Mouse (Mus musculus): ENCODE results near the gene Psma6.
"Not testable (repeated sequence)": the region's sequence is repeated elsewhere in the genome, so short reads cannot be mapped to it uniquely, and the experiment has no call there.

Psma6 gene

DNA sequence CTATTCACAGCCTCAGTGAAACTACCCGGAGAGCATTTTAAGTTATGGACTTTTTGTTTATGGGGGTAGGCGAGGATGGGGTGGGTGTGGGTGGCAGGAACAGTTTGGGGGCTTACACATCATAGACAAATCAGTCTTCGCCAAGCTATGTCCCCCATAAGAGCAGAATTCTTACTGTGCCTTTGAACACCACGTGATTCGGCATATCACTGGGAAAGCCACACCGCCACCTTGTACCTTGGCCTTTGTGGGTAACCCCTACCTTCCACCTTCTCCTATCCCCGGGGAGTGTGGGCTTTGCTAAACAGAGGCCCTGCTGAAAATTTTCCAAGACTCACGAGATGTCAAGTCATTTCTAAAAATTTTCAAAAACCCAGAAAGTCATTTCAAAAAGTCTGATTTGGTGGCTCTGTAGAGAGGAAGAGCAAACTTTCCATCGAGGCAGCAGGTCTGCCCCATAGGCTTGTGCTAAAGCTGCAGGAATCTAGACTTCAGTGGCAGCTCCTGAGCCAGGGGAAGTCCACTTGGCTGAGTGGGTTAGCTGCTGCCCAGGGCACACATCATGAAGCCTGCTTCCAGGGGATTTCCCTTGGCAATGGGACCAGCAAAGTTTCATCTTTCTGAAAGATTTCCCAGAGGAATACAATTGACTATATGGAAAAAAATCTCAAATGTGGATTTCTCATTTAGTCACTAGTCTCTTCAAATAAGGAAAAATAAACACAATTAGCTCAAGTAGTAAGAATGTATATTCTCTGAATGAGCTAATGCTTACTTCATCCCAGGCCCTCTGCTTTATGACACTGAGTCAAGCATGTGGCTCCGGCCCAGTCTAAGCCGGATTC is 8.9 kb downstream of the Psma6 start:
- peak; percentile 44 for DNase-seq (ENCODE audit: low spot score)

DNA sequence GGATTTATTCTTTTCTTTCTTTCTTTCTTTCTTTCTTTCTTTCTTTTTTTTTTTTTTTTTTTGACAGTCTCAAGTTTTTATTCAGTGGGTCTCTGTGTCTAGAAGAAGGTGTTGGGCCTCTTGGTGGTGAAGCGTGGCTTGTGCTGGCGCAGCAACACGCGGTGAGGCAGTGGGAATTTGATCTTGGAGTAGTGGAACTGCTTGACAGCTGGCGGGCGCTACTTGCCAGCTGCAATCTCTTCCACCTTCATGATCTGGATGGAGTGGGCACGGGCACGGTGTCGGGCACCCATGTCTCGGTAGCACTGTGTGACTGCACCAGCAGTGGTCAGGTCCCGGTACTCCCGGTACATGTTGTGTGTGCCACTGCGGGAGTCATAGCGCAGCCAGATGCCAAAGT is 11.6 kb downstream of the Psma6 start:
- DNase-seq (ENCODE audit: low spot score): not testable (repeated sequence)

DNA sequence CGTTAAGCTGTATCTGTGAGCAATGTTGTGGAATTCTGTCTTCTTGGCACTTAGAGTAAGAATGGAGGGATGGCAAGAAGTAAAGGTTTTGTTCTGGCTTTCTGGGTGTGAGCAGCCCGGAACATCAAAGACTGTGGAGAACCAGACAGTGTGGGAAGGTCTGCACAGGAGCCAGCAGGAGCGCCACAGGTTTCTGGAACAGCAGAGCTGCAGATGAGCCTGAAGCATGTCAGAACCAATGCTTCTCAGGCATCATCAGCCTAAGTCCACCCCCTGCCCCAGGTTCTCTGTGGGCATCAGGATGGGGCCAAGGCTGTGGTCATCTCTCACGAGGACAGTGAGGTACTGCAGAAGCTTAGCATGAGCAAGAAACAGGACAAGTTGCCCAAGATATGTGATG is 12.5 kb downstream of the Psma6 start:
- no peak for DNase-seq (ENCODE audit: low spot score)

DNA sequence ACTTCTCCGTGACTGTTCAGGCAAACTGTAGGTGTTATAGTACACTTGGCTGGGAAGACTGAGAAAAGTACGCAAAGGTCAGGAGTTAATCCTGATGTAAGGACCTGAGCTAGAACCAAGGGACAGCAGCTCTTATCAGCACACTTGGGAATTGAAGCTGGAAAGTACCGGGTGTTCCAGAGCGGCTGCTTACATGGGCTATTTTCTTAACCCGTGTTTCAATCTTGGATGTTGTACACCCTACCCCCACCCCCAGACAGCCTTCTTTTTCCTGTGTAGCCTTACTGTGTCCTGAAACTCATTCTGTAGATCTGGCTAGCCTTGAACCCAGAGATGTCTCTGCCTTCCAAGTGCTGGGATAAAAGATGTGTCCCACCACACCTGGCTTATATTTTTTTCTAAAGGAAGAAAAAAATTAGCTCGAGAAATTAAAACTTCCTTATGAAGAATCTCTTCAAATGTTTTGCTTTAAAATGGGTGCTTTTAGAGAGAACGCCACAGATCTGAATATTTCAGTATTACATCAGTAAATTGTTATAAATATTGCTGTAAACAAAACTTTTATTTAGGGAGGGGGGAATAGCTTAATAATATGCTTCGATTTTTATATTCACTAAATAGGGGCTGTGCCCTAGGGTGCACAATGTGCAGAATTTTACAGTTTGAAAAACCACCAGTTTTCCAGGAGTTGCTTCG is 13.7 kb downstream of the Psma6 start:
- DNase-seq (ENCODE audit: low spot score): peak; percentile 59

DNA sequence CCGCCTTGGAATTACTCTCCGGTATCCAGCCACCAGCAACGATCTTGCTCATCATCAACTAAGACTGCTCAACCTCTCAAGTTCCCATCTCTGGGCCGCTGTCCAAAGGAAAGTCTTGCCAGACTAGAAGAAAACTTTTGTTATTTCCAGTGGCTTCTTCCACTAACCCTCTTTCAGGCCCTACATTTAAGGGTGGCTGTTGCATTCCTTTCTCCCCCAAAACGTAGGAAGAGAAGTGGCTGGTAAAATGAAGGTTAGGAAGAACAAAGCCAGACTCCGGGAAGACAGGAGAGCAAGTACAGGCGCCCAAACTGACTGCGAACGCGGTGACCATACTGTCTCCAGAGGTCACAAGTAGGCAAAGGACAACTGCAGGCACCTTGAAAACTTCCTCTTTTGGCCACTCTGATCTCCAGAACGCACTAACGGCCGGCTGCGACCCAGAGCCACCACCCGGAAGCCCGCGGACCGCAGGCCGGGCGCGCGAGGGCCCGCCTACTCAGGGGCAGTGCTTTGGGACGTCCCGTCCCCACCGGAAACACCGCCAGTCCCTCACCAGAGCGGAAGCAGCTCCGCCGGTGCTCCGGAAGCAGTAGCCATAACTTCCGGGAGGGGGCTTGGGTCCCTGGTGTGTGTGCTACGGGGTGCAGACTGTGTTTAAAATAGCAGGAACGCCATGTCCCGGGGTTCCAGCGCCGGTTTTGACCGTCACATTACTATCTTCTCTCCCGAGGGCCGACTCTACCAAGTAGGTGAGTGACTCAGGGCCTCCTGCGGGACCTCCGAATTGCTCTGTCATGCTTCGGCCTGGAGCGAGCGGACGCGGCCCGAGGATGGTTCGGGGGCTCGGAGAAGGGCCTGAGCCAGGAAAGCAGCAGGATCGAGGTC is 14.5 kb downstream of the Psma6 start:
- peak; percentile 95 for DNase-seq (ENCODE audit: low spot score)

DNA sequence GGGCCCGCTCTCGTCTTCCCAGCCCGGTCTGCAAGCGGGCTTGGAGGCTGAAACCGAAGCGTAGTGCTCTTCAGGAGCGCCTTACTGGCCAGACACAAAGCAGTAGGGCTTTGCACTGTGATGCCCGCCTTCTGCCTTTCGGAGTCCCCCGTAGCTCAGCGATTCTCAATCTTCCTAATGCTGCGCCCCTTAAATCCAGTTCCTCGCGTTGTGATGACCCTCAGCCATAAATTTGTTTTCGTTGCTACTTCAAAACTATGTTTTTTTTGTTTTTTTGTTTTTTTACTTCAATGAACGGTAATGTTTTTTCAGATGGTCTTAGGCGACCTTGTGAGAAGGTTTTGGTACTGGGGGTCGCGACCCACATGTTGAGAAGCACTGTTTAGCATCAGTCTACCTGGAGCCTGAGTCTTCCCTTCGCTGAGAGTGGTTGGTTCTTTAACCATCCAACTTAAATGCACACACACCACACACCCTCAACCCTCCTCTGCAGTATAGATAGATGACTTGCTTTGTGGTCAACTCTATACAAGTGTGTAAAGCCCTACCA is 15.2 kb downstream of the Psma6 start:
- no peak for DNase-seq (ENCODE audit: low spot score)

DNA sequence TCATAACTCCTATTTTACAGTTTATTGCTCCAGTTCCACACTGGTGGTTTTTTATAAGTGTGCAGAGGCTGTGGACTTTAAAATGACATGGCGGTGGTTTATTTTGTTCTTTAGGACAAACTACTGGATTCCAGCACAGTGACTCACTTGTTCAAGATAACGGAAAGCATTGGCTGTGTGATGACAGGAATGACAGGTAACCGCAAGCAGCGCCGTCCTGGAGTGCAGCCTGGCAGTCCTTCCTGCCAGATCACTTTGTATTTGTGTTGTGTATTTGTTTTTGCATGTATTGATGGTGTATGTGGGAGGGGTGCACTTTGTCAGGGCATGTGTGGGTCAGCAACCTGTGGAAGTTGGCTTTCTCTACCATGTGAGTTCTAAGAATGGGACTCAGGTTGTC is 23.9 kb downstream of the Psma6 start:
- DNase-seq (ENCODE audit: low spot score): no peak

DNA sequence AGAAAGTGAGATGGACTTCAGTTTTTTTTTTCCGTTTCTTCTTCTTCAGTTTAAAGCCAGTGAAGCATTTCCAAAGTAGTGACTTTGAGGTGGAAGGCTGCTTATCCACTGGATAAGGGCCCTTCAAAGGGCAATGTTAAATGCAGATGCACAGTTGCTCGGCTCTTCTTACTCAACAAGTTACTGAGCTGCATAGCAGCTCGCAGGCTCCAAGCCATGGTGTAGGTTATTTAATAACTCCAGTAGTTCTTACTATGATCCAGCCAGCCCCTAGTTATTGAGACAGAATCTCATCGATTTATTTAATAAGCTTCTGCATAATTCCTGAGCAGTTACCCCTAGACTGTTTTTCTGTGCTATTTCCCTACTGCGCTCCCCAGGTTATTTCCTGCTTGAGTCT is 31.2 kb downstream of the Psma6 start:
- DNase-seq (ENCODE audit: low spot score): no peak

DNA sequence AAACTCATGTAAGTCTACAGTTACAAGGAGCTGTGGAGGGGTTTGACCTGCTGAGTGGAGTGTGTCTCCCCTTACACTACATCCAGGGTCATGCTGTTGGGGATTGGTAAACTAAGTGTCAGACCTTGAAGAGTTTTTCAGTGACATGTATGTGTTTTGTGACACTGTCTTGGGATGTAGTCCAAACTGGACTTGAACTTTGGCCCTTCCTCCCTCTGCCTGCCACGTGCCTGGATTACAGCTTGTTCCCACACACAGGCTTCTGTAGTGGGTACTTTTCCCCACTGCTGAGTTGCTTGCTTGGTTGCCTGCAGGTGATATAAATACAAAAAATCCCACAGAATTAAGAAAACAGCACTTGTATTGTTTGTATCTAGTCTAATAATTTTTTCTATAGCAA is 31.7 kb downstream of the Psma6 start:
- peak; percentile 80 for DNase-seq (ENCODE audit: low spot score)

DNA sequence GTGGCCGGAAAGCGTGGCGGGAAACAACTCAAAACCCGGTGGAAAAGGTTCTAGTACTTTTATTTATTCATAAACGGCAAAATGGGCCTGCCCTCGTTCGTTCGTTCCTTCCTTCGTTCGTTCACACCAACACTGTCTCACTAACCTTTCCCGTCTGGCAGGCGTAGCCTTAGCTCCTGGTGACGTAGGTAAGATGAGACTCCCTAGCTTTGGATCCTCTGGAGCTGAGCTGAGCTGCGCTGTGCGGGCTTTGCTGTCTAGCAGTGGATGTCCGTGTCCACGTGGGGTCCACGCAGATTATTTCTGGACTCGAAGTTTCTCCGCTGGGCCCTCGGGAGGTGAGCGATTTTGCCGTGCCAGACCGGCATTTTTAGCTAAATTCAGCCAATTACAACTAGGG is 36.2 kb downstream of the Psma6 start:
- DNase-seq (ENCODE audit: low spot score): no peak

DNA sequence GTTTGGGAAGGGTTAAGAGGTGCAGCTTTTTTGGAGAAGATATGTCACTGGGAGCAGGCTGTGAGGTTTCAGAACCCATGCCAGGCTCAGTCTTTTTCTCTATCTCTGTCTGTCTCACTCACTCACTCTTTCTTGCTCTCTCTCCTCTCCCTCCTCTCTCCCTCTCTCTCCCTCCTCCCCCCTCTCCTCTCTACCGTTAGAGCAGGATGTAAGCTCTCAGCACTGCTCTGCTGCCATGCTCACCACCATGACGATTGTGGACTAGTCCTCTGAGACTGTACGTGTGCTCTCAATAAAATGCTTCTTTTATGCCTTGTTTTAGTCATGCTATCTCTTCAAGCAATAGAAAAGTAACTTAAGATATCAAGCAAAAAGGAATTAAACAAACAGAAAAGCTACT is 38.0 kb downstream of the Psma6 start:
- DNase-seq (ENCODE audit: low spot score): no peak

DNA sequence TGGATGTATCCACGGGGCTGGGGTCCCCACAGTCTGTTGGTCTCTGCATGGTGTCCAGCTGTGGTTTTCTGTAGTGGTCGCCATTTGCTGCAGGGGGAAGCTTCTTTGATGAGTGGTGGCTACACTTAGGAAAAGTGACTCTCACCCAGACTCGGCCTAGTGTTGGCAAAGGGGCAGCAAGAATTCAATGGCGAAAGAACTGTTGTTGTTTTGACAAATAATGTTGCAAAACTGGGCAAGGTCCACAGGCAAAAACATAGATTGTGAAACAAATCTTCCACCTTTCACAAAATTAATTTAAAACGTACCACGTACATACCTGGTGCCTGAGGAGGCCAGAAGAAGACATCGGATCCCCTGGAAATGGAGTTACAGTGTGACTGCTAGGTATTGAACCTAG is 42.3 kb downstream of the Psma6 start:
- DNase-seq (ENCODE audit: low spot score): peak; percentile 73

DNA sequence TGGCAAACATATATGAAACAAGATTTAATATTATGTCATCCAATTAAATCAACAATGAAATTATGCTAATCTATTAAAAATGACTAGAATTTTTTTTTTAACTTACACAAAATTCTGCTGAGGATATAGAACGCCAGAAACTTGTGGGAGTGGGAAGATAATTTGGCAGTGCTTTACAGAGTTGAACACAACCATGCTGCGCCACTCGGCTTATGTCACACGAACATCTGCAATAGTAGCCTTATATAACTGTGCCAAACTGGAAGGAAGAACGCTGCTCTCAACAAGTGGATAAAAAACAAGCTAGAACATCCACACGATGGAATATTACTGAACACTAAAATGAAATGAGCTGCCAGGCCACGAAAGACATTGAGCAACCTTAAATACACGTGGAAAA is 45.2 kb downstream of the Psma6 start:
- no peak for DNase-seq (ENCODE audit: low spot score)

DNA sequence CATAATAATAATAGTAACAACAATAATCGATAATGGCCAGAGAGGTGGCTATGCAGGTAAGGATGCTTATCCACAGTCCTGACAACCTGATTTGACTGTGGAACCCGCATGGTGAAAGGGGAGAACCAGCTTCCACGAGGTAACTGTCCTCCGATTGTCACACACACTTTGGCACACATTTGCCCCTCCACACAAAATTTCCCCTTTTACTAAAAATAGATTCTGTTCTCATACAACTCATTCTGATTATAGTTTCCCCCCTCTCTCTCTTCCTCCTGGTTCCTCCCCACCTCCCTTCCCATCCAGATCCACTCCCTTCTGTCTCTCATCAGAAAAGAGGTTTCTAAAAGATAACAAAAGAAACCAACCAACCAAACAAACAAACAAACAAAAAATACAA is 45.9 kb downstream of the Psma6 start:
- DNase-seq (ENCODE audit: low spot score): no peak

DNA sequence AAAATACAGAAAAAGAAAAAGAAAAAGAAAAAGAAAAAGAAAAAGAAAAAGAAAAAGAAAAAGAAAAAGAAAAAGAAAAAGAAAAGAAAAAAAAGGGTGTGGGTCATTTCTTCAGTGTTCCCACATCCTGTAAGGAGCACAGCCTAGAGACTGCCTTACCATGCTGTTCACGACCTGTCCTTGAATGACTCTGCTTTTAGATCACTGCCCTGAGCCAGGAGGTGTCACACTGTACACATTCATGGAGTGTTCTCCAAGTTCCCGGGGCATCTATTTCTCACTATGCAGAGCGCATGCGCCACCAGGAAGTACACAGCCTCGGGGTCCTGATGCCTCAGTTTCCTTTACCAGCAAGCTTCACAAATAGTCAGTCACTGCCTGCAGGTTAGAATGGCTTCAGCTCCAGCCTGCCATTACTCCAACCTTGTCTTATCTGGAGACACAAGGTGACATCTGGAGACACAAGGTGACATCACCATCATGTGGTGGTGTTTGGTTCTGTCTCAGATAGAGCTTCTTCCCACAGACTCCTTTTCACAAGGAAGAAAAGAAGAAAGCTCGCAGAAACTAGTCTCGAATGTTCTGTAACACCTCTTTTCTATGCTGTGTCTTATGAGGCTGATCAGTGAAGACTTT is 48.4 kb downstream of the Psma6 start:
- DNase-seq (ENCODE audit: low spot score): no peak

DNA sequence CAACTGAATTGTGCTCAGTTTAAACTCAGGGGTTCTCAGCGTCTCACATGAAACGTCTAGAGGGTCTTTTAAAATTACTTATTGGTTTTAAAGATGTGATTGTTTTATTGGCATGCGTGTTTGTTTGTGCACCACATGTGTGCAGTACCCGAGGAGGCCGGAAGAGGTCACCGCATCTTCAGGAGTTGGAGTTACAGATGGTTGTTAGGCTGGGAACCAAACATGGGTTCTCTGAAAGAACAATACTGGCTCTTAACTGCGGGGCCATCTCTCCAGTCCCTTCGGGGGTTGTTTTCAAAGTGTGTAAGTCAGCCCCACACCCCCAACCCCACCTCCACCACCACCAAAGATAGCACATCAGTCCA is 48.9 kb downstream of the Psma6 start:
- no peak for DNase-seq (ENCODE audit: low spot score)

DNA sequence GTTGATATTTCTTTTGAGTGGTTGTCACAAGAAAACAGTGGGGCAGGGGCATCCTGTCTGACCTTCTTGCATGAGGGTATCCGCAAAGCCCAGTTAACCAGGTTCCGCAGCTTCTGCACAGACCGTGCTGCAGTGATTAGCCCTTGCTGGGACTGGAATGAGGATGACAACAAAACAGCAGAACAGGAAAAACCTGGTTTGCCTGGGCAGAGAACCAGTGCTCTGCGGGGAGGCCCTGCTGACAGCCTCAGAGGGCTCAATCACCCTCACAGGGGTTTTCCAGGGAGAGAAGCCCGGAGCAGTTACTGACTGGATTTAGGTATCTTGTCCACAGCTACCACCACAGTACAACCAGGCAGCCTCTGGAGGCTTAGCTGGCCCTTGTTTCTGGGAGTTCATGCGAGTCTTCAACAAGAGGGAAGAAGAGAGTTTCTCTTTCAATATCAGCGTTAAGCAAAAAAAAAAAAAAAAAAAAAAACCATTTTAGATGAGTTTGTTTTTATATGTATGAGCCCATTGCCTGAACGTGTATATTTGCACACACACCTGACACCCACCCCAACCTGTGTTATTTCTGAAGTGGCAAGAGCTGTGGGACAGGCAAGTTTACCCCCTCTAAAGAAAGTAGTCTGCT is 49.9 kb downstream of the Psma6 start:
- peak; percentile 51 for DNase-seq (ENCODE audit: low spot score)

DNA sequence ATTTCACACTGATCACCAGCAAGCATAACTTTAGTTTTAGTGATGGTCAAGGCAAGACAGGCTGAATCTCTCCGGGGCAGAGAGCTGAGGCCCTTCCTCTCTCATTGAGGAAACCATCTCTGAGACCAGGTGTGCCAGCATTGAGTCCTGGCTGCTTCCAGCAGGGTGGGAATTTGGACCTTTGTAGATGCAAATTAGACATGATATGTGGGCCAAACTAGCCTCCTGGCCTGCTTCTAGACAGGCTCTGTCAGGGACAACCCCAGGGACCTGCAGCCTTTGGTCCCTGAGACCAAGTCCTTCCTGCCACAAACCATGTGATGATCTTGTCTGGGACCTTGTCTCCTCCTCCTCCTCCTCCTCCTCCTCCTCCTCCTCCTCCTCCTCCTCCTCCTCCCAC is 51.1 kb downstream of the Psma6 start:
- no peak for DNase-seq (ENCODE audit: low spot score)

DNA sequence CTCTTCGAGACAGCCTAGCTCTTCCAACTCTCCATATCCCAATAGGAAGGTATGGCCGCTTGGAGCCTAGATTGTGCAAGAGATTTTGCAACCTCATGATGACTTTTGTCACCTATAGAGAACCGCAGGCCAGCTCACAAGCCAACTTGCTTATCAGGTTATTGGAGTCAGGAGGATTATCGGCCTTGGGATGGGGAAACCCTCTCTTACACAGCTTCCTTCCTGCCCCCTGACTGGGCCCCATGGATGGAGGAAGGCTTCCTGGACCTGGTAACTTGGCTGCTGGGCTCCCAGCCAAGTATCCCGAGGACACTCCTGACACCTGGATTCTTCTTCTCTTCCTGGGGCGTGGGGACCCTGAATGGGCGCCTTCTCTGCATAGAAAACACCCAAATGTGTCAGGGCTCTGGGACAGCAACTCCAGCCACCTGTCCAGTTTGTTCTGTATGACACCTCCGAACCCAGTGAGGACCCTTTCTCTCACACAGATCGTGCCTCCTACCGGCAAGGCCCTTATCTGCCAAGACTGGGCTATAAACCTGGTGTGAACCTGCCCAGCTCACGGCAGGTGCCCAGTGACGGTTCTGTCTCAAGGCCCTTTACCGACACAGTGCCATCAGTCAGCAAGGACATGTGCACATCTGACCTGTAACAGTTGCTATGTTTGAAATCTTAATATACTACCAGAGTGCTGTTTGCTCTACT is 53.3 kb downstream of the Psma6 start:
- DNase-seq (ENCODE audit: low spot score): no peak

DNA sequence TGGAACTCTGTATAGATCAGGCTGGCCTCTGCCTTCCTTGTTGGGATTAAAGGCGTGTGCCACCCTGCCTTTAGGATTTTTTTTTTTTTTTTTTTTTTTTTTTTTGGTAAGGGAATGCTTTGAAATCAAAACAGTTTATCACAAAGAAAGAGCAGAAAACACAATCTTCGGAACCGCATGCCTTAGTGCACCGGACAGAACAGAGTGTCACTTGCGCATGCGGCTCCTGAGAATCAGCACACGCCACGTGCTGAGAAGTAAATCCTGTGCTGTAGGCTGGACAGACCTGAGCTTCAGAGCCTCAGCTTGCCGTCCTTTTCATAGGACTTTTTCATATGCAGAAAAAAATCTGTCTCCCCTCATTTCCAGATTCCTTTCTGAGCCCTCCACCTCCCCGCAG is 54.0 kb downstream of the Psma6 start:
- no peak for DNase-seq (ENCODE audit: low spot score)

DNA sequence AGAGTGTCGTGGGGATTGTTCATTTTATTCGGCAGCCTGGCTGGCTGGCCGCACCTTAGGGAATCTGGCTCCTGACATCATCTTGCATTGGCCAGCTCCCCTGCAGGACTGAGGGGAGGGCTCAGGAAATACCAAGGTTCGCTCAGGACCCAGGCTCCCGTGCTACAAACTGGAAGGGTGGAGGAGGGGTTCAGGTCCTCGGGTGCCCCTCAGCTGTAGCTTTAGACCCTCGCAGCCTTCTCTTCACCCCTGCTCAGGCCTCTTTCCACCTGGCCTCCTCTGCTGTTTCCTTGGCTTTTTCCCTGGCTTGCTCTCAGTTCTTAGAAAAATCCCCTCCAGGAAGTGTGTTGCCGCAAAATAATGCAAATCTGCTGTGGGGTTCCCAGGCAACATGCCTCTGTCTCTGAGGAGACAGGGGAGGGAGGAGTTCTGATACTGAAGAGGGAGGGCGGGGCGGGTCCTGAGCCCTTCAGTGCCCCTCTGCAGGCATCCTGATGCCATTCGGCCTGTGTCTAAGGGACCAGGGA is 54.7 kb downstream of the Psma6 start:
- DNase-seq (ENCODE audit: low spot score): no peak

Measured in adipocyte (in vitro differentiated cells).